Mouse (Mus musculus) left cerebral cortex, adult 9 months (tissue): Measurements from ENCODE around the gene Tex2.
A peak's percentile ranks its signal among the peaks of the same experiment; 100 is the strongest.
"Not testable (repeated sequence)": the region's sequence is repeated elsewhere in the genome, so short reads cannot be mapped to it uniquely, and the experiment has no call there.

Experiments
- DNase-seq, 2 experiments: peaks; one replicate each; pipeline ENCODE4 v3.0.0; 2022; ENCODE audit warnings: low spot score in 2 of 2

Tex2 gene

DNA sequence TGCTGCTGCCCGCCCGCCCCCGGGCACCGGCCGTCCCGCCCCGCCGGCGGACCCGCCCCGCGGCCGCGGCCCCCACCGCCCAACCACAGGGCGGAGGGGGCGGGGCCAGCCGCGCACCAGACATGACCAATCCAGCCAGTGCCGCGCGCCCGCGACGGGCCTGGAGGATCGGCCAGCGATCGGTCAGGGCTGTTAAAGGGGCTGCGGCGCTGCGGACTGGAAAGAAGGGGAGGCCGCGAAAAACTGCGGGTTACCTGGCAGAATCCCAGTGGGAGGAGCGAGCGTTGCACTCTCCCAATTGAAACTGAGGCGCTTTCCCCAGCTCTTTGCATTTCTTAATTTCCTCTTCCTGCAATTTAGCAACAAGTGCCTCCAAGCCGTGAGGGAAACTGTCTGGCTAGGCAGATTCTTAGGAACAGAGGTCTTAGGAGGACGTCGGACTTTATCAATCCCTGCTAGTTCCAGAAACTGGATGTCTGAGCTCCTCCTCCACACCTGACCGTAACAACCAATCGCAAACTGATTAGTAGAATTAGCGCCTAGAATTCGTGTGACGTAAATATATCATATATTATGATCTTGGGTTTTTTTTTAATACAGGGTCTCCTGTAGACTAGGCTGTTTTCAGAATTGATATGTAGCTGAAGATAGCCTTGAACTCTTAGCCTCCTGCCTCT, at the start of gene Tex2:
Tex2 (minus strand) TSS at position 463 of the 677 bp plus-strand sequence.
- DNase-seq = peak; percentile 92 to 97

DNA sequence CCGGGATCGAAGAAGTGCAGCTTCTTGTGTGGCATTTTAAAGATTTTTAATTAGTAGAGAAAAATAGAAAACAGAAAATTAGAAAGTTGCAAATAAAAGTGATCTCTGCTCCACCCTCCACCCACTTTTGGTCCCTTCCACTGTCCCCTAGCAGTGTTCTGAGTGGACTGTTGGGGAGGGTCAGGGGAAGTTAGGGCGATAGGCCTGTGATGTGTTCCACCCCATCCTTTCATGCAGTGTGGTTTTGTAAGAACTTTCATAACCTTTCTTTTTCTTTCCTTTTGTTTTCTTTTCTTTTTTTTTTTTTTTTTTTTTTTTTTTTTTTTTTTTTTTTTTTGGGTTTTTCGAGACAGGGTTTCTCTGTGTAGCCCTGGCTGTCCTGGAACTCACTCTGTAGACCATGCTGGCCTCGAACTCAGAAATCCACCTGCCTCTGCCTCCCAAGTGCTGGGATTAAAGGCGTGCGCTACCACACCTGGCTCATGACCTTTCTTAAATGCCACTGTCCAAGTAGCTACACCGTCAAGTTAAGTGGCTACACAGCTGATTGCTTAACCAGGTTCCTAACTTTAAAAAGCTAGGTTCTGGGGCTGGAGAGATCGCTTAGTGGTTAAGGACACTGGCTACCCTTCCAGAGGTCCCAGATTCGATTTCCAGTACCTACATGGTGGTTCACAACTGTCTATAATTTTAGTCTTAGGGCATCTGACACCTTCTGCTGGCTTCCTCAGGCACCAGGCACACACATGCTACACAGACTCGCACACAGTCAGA, 49.6 kb upstream of the Tex2 start:
- DNase-seq = no peak

DNA sequence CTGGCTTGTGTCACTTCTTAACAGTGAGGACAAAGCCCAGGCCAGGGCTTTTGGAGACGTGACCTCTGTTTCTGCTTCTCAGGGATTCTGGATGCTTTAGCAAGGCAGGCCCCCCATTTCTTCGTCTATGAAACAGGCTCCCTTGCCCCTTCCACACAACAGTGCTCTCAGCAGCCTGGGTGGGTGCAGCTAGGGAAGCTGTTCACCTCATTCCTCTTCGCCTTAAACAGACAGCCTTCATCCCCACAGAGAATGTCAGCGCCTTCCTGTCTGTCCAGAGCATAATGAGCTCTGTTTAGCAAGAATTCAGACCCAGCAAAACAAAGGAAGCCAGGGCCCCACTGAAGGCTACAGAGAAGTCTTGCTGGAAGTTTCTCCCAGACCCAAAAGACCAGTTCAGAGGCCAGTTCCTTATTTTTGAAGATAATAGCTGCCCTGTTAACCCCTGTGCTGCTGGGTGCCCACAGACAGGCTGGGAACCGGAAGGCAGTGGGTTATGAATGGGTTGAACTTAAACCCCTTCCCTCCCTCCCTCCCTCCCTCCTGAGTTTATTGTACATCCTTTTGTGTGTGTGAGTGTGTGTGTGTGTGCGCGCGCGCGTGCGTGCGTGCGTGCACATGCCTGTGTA, 47.3 kb upstream of the Tex2 start:
- no peak for DNase-seq

DNA sequence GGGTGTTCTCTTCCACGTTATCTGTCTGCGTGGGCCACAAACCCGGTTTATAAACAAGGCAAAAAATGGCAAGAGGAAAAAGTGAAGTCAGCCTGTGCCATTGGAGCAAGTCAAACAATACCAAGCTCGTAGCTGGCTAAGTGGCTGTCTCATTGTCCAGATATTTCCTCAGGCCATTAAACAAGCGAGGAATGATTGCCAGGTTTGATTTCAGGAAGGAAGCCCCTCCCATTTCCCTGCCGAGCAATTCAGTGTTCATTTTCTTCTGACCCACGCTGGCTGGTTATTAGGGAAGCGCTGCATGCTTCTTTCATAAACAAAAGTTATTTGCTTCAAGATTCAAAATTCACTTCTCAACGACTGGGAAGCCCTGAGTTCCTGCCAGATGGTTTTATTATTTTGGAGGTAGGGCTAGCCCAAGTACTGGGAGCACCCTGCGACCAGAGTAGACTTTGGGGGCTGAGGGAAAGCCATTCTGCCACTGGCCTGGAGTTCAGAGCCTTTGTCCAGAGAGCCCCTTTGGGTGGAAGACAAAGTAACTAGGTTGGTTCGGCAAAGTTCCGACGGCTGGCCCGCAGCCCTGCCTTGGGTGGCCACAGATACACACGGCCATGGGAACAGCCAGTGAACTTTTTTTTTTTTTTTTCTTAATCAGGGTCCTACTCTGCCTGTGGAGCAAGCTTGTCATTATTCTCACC, 46.5 kb upstream of the Tex2 start:
- no peak for DNase-seq

DNA sequence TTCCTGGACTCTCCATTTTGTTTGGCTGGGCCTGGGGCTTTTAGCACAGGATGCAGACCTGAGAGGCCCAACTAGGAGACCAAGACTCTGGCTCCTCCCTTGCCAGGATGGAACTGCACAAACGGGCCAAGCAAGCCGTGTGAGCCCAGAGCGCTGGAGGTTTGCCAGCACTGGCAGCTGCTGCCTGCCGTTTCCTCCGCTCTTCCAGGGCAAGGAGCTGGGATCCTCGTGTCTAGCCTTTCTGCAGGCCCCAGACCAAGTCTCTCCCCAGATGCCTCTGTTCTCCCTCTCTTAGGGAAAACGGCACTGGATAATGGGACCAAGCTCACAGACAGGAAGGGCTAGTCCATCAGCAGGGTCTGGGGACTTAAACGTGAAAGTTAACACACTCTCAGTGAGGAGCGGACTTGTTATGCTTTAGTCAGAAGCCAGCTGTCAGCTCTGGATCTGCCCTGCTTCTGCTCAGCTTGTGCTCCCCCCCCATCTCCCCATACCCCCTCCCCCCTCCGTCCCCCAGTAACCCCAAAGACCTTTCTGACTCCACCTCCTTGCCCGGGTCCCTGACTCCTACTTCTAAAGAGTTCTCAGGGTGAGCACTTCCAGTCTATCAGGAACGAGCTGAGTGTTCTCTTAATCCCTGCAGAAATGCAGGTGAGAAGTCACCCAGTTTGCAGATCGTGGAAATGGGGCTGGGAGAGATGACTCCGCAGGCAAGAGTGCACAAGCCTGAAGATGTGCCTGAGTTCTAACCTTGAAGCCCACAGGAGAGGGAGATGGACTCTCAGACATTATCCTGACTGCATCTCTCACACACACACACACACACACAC, 45.0 kb upstream of the Tex2 start:
- DNase-seq = peak in 1 of 2 experiments; percentile 74

- not testable (repeated sequence) for DNase-seq
These were observed 43.8 kb upstream of the Tex2 start for GRCm38 (mm10) chr11:106656896-106657498.

GRCm38 (mm10) chr11:106648347-106648746, 35.1 kb upstream of the Tex2 start:
- DNase-seq = peak in 1 of 2 experiments; percentile 73

GRCm38 (mm10) chr11:106642966-106643637, 29.9 kb upstream of the Tex2 start:
- DNase-seq = no peak

- DNase-seq = no peak
These were observed 28.4 kb upstream of the Tex2 start for GRCm38 (mm10) chr11:106641580-106641979.

- no peak for DNase-seq
These were observed 26.8 kb upstream of the Tex2 start for GRCm38 (mm10) chr11:106640059-106640458.

- no peak for DNase-seq
These were observed 26.1 kb upstream of the Tex2 start for GRCm38 (mm10) chr11:106639356-106639692.

GRCm38 (mm10) chr11:106638551-106639355, 25.5 kb upstream of the Tex2 start:
- DNase-seq = no peak

DNA sequence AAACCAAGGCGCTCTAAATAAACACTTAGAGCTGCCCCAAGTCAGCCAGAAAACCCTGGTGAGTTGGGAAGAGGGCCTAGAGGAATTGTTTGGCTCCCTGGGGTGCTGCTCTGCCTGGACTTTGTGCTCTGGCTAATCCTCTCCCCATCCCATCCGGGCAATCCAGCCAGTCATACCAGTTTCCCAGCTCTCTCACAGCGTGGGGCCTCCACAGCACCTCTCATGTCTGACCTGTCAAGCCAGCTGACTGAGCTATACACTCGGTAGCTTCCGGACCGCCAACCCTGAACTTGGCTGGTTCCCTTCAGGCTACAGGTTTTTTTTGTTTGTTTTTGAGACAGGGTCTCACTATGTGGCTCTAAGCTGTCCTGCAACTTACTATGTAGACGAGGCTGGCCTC, 24.5 kb upstream of the Tex2 start:
- no peak for DNase-seq

DNA sequence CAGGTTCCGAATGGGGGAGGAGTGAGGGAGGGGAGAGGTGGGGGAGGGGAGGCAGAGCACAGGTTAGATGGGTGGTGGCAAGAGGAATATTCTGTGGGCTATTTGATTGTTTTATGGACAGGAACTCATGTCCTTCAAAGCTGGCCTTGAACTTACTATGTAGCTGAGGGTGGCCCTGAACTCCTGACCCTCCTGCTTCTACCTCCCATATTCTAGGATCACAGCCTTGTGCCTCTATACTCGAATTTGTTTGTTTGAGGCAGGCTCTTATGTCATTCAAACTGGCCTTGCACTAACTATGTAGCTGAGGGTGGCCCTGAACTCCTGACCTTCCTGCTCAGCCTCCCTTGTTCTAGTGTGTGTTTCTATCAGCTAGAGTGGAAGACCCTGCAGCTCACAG, 22.7 kb upstream of the Tex2 start:
- no peak for DNase-seq

DNA sequence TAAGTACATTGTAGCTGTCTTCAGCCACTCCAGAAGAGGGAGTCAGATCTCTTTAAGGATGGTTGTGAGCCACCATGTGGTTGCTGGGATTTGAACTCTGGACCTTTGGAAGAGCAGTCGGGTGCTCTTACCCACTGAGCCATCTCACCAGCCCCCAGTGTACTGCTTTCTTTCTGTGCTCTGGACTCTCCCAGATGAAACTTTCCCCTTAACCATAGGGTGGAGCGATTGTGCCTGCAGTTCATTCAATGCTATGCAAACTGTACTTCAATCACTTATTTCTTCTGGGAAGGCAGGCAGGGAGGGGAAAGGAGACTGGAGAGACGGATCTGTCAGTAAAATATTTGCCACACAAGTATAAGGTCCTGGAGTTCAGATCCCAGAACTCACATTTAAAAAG, 21.0 kb upstream of the Tex2 start:
- not testable (repeated sequence) for DNase-seq

- DNase-seq = no peak
These were observed 20.2 kb upstream of the Tex2 start for GRCm38 (mm10) chr11:106633456-106633855.

DNA sequence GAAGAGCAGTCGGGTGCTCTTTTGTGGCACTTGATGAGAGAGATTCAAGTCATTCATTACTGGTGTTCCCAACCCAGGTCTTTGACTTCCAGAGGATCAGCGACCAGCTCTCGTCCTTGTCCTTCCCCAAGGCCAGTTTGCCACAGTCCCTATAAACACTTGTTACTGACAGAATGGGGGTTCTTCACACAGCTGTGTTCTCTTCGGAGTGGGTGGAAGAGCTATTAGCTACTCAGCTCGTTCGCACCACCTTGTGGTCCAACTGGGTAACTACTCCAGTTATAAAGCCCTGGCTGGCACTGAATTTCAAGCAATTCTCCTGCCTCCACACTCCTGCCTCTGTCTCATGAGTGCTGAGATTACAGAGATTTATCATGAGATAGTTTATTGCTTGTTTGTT, 14.5 kb upstream of the Tex2 start:
- peak in 1 of 2 experiments; percentile 75 for DNase-seq

- no peak for DNase-seq
These were observed 12.4 kb upstream of the Tex2 start for GRCm38 (mm10) chr11:106625577-106625976.

DNA sequence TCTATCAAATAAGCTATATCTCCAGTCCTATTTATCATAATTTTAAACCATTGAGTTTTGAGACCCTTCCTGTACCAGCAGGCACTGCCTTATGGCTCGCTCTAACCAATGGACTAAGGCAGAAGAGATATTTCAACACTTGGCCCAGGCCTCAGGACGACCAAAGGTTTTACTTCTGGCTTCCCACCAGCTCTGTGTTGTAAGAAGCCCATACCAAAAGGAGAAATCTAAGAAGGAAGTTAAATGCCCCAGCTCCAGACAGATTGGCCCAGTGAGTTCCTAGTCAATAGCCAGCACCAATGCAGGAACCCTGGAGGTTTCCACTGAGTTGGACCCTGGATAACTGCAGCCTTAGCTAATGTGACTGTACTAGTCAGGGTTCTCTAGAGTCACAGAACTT, 10.4 kb upstream of the Tex2 start:
- DNase-seq = no peak

DNA sequence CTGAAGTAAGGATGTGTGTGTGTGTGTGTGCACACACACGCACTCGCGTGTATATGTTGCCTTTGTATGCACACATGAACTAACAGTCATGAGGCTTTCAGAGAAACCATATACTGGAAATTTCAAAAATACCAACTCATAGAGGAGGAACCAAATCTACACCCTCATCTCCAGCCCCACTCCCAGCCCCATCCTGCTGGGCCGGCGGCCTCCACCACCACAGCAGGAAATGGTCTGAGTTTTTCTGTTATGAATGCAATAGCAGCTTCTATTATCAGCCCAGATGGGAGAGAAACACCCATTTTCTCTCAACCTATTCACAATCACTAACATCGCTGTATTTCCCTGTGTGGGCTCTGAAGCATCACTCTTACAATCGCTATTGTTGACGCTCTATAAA, 8.8 kb upstream of the Tex2 start:
- no peak for DNase-seq
